Mouse (Mus musculus) induced T-regulatory cell, adult 2 months (primary cell): ENCODE measurements around the gene Ldhc.
"Not testable (repeated sequence)": the region's sequence is repeated elsewhere in the genome, so short reads cannot be mapped to it uniquely, and the experiment has no call there.

Source experiments
- DNase-seq: peaks from one replicate; pipeline ENCODE4 v3.0.0-alpha.2; 2012; ENCODE audit warnings: low read depth

Ldhc gene

DNA sequence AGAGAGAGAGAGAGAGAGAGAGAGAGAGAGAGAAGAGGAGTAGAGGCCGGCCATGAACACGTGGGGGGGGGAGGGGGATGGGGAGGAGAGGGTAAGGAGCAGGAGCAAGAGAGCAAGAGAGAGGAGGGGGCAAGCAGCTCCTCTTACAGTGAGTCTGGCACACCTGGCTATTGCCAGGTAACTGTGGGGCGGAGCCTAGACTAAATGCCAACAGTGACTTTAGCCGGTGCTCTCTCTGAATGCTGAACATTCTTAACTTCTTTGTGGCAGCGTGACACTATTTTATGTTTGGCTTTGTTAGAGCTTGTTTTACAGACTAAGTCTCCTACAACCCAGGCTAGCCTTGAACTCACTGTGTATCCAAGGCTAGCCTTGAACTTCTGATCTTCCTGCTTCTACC lies 18.7 kb upstream of the Ldhc start:
- DNase-seq: no peak

DNA sequence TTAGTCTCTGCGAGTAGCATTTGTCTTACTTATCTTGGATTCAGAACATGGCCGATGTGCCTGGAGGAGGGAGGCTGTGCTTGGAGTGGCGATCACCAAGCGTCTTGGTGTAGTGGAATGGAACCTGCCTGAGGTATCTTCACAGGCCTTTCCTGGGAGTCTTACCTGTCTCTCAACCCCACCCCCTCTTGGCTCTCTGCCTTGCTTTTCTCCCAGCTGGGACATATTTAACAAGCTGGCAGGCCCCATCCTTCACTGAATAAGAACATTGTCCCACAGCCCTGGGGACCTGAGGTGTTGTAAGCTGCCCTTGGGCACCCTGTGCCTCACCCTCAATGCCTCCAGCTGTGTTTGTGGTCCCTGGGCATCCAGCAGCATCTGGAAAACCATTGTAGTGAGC lies 17.4 kb upstream of the Ldhc start:
- DNase-seq: no peak

GRCm38 (mm10) chr7:46845211-46845977 lies 15.6 kb upstream of the Ldhc start:
- peak; percentile 96 for DNase-seq

DNA sequence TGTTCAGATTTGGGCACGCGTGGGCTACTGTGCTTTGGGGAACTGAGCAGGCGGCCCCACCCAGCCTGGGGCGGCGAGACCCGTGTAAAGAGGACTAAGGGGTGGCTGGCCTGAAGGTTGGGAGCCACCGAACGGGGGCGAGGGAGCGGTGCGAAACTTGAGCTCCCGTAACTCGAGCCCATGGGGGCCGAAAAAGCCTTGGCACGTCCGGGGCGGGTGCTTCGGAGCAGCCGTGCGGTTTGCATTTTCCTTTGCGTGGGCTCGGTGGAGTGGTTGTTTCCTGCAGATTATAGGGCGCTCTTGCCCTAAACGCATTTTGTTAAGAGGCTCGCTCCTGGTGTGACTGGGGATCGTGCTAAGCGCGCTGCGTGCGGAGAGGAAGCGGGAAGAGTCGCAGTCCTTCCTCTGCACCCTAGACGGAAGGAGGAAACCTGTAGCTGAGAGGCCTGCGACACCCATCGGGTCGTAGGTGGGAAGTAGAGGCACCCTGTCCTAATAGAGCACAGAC lies 15.0 kb upstream of the Ldhc start:
- DNase-seq: peak; percentile 84

DNA sequence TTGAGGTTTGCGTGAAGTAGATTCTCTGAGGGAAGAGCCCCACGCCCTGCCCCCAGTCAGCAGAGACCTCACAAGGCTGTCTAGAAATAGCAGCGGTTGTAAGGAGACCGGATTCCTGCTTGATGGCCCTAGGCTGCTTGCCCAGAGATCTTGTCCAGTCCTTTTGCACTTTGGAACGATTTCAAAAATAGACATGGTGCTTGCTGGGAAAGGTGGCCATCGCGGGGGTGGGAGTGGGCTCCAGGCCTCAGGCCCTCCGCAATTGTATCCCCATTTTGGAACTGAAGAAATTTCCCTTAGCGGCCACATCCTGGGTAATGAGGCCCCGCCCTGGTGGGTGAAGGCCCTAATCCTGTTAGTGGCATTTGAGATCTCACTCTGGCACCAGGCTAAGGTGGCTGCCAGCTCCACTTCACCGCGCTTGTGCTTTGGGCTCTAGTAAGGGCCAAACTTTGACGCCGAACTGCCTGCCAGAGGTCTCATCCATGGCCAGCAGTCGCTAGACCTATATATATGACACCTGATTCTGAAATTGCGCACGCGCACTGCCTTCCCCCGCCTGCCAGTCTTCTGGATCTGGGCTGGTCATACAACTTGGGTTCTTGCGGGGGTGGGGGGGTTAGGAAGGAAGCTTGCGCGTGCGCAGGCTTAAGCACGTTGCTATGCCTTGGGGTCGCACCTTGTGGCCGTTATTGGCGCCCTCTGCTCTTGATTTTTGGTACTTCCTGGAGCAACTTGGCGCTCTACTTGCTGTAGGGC lies 14.3 kb upstream of the Ldhc start:
- DNase-seq: peak; percentile 89

GRCm38 (mm10) chr7:46849287-46849686 lies 11.7 kb upstream of the Ldhc start:
- DNase-seq: no peak

GRCm38 (mm10) chr7:46851026-46851425 lies 10.0 kb upstream of the Ldhc start:
- no peak for DNase-seq

DNA sequence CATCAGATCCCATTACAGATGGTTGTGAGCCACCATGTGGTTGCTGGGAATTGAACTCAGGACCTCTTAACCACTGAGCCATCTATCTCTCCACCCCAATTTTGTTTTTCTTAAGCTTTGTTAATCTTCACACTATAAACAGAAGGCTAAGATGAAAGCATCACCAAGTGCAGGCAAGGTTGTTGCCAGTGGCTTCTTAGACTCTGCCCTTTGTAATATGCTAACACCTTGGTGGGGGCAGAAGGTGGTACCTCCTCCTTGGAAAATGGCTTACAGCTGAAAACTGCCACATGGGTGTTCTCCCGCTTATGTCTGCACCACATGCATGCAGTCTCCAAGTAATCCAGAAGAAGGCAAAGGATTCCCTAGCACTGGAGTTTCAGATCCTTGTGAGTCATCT lies 8.3 kb upstream of the Ldhc start:
- no peak for DNase-seq

DNA sequence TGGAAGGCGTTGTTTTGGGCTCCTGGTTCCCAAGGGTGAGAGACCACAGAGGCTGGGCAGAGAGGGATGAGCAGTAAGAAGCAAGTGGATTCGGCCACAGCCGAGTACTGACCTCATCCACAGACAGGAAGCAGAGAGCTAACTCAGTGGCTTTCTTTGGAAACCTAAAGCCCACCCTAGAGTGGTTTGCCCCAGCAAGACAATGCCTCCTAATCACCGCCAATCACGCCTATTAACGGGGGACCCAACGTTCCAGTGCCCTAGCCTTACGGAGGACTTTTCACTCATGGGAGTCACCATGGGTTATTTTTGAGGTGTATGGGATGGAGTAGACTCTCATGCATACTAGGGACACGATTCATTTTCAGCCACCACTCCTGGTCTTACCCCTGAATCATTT lies 7.6 kb upstream of the Ldhc start:
- DNase-seq: no peak

- DNase-seq: no peak
Measured at GRCm38 (mm10) chr7:46855866-46856560, 5.0 kb upstream of the Ldhc start.

DNA sequence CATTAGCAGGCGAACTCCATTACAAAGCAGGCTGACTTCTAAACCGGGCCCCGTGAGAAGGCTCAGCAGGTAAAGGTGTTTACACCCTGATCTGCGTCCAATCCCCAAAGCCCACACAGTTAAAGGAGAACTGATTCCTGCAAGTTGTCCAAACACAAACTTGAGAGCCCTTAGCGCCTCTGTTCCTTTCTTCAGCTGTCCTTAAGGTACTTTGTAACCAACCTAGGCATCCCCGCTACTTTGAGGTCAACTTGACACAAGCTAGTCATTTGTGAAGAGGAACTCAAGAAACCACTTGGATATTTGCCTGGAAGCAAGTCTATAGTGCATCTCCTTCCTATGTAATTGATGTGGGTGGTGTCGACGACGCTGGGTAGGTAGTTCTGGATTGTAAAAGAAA lies 3.6 kb upstream of the Ldhc start:
- no peak for DNase-seq

GRCm38 (mm10) chr7:46859031-46859430 lies 2.0 kb upstream of the Ldhc start:
- DNase-seq: no peak

- DNase-seq: no peak
Measured at GRCm38 (mm10) chr7:46871988-46872387, 11.0 kb downstream of the Ldhc start.

- DNase-seq: no peak
Measured at GRCm38 (mm10) chr7:46876841-46877240, 15.8 kb downstream of the Ldhc start.

DNA sequence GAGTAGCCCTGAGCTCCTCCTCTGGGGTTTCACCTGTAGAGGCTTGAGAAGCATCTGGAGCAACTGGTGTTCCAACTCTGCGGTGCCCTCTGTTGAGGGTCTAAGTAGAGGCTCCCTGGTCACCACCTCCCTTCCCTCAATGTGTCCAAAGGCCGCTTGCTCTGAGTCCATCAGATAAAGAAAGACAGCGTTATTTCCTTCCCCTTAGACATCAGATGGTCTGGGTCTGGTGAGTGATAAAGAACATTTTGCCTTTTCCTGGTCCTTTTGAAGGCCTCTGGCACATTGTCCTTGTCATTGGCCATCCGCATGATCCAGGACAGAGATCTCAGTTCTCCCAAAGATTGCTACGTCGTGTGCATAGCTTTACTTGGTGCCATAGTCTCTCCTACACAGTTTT lies 16.3 kb downstream of the Ldhc start:
- DNase-seq: no peak

GRCm38 (mm10) chr7:46879851-46880250 lies 18.8 kb downstream of the Ldhc start:
- no peak for DNase-seq

DNA sequence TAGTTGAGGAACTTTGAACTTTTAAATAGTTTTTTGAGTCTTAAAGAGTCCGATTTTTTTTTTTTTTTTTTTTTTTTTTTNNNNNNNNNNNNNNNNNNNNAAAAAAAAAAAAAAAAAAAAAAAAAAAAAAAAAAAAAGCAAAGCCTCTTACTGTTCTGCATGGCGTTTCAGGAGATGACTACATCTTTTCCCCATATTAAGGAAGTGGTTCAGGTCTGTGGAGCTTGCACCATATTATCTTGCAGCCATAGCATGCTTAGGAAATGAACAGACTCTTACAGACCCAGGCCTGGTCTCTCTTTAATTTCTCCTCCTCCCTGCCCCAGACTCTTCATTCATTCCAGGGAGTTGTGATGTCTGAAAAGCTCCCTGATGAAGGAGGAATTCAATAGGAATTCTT lies 20.0 kb downstream of the Ldhc start:
- DNase-seq: no peak

DNA sequence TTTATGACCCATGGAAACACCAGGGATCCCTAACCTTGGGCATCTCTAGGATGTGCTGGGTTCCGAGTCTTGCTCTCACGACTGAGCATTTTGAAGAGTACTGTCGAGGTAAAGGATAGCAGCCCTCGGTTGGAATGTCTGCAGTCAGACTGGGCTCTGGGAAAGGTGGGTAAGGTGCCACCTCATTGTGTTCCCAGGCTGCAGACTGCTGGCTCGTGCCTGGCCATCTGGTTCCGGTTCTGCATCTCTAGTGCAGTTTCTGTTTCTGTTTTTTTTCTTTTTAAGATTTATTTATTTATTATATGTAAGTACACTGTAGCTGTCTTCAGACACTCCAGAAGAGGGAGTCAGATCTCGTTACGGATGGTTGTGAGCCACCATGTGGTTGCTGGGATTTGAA lies 20.9 kb downstream of the Ldhc start:
- DNase-seq: not testable (repeated sequence)

DNA sequence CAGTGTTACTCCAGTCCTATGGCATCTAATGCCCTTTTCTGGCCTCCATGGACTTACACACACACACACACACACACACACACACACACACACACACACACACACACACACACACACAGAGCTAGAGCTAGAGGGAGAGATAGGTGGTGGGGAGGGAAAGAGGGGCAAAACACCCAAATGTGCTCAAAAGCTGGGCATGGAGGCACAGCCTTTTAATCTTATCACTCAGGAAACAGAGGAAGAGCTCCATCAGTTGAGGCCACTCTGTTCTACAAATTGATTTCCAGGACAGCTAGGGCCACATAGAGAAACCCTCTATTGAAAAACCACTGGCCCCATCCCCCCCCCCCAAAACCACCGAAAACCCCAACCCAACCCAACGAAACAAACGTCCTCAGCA lies 22.3 kb downstream of the Ldhc start:
- no peak for DNase-seq

DNA sequence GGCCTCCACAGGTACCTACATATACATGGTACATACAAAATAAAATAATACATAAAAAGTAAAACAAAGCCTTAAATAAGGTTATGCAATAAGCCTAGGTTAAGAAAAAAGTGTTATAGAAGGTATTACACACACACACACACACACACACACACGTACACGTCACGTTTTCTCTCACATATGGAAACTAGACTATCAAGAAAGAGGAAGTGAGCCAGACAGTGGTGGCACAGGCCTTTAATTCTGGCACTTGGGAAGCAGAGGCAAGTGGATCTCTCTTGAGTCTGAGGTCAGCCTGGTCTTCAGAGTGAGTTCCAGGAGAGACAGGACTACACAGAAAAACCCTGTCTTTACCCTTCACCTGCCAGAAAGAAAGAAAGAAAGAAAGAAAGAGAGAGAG lies 34.5 kb downstream of the Ldhc start:
- no peak for DNase-seq

DNA sequence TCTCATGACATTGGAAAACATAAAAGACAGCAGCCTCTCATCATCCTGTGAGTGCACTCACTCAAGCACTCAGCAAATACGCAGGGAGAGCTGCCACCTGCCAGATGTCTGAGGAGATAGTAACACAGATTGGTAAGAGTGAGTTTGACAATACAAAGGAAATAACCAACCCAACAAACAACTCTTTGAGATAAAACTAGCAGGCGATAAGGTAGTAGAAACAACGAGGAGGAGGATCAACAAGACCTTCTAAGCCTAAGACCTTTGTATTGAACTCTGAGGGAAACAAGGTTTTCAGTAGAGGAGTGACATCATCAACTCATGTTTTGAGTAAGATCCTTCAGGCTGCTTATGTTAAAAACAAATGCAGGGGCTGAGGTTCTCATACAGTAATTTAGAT lies 38.3 kb downstream of the Ldhc start:
- peak; percentile 66 for DNase-seq

GRCm38 (mm10) chr7:46911250-46911649 lies 50.2 kb downstream of the Ldhc start:
- no peak for DNase-seq

DNA sequence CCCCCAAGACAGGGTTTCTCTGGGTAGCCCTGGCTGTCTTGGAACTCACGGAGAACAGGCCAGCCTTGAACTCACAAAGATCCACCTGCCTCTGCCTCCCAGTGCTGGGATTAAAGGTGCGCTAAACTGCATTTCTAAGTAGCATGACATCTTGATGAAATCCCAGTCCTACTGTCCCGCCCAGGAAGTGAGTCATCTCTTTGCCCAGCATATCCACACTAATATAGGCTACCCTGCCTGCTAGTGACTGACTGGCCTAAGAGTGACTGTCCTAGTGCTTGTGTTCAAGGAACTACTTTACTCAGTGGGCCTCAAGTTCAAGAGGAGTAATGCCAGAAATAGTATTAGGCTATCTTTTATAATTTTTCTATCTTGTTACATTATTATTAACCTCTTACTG lies 55.4 kb downstream of the Ldhc start:
- DNase-seq: no peak
